Mouse (Mus musculus): ENCODE measurements at regions not wholly inside any gene's neighbourhood (a gene's known extent, or its start where the extent isn't known, plus 50 kb on each side); places are given as distances from the start of the nearest gene placed in this dataset.

DNA sequence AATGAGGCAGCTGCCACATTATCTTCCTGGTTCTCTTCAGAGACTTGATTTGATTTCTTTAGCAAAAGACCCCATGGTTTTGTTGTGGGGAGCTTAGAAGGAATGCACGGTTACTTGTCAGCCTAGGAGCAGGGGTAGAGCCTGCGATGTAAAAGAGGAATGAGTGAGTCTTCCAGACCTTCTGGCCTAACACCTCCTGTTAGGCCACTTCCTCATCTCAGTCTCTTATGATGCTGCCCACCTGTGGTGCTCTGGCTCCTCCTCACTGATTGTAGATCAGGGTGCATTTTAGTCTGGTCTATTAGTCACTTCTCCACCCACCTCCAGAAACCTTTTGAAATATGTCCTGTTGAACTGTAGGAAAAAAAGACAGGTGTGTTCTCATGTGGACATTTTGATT lies 113.3 kb upstream of the Prdm1 start:
- DNase-seq (ENCODE audit: low spot score): no peak

DNA sequence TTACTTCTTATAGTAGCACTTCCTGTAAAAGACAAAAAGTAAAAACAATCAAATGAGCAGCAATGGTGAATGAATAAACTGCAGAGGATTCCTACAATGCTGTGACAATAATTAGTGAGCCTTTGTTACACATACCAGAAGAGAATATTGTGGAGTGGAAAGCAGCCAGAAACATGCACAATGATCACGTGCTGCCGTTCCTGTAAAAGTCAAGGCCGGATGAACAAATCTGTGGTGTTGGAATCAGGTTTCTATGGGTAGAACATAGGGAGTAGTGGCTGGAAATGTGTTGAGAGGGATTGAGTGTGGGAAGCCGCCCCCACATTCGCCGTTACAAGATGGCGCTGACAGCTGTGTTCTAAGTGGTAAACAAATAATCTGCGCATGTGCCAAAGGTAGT lies 112.3 kb upstream of the Prdm1 start:
- no peak for DNase-seq (ENCODE audit: low spot score)

DNA sequence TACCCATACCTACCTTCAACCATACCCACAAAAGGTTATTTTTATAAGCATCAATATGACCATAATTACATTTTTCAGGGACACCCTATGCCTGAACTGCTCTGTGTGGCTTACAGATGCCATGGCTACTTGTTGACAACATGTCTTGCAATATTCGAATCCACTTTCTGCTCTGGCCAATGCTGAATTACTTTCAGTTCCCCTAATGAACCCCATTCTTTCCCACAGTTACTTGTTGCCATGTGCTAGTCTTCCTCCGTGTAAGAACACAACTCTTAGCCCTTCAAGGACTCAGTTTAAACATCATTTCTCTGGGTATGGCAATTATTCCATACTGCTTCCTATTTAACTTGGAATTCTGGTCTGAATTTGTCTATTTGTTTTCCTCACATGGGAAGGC lies 110.4 kb upstream of the Prdm1 start:
- no peak for DNase-seq (ENCODE audit: low spot score)

DNA sequence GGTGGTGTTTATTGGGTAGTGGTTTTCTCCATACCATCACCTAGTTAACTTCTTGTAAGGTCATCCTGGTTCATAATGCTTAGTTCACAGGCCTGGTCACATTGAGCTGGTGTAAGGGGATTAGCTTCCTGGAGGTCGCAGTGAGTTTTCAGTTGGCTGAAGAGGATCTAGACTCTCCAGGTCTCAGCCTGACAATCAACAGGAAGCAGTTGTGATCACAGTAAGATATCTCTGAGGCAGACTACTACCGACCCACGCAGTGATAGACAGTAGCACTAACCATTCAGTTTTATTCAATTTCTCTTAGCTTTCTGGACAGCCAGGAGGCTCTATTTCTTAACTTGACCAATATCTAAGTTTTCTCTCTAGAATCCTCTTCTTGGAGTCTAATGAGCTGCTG lies 108.5 kb upstream of the Prdm1 start:
- no peak for DNase-seq (ENCODE audit: low spot score)

DNA sequence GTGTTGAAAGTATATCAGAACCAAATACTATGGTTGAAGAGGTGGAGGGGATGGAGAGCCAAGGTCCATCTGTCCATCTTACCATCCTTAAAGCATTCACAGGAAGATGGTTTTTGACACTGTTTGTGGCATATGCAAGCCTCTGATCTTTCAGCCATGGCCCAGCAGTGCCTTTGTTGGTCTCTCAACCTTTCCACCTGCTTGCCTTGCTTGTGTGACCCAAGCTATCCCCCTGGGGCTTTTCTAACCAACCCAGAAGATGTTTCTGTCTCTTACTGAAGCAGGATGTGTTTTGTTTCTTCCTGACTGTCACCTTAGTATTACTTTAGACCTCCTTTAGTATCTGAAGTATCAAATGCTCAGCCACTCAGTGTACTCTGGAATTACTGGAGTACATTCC lies 107.8 kb upstream of the Prdm1 start:
- no peak for DNase-seq (ENCODE audit: low spot score)

DNA sequence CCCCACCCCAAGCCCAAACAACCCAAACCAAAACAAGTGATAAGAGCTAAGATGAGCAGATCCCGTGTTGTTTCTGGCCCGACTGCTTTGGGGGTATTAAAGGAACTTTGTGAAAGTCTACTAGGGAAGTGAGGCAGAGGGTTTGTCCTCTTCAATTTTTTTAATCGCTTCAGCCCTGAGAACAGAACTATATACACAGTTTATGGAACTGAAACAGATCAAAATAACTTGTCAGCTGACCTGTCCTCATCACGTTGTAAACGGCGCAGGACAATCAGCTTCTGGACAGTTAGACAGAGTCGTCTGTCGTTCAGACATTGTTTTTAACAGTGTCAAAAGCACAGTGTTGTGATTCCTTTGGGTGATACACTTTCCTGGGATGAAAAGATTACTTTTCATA lies 103.3 kb upstream of the Prdm1 start:
- DNase-seq (ENCODE audit: low spot score): no peak

DNA sequence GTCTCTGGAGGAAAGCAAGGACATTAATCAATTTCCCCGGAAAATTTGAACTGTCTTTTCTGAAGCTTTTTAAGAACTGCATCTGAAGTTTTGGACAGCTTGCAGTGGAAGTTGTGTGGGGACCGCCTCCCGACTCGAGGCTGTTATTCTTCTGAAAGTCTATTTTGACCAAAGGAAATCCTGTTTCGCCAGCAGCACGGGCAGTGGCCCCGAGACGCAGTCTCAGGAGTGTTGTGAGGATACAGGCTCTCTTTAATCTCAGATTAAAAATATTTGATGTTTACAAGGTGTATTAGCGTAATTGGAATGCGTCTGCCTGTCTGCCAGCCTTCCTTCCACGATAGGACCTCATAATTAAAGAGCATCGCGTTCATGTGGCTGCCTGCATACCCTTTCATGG lies 102.2 kb upstream of the Prdm1 start:
- no peak for DNase-seq (ENCODE audit: low spot score)

DNA sequence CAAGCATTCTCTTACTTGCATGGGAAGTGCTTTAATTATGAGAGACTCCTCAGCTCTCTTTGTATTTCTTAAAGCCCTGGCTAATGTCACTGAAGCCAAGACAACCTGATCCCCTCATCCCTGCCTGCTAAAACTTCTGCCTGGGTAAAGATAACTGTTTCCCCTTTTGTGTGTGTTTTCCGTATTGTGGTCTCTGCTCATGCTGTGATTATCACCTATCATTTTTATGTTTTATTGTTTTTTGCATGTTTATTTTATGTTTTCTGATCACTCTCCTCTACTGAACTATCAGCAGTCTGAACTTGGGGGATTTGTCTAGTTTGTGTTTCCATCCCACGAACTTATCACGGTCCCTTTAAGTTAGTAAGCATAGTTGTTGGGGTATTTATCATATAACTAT lies 100.1 kb upstream of the Prdm1 start:
- DNase-seq (ENCODE audit: low spot score): no peak

DNA sequence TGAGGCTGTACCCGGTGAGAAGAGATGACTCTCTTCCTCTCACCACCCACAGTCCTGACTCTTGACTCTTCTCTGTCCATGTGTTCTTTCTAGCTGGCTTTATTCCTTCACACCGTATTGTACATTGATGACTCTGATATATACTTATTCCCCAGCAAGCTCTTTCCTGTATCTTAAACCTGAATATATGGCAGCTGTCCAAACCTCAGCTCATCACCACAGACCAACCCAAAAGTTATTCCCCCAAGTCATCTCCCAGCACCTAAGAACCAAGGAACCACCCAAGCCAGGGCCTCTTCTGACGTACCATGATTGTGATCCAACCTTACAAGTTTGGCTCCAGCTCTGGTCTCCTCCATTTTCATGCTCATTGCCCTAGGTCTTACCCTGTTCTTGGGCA lies 99.1 kb upstream of the Prdm1 start:
- no peak for DNase-seq (ENCODE audit: low spot score)

DNA sequence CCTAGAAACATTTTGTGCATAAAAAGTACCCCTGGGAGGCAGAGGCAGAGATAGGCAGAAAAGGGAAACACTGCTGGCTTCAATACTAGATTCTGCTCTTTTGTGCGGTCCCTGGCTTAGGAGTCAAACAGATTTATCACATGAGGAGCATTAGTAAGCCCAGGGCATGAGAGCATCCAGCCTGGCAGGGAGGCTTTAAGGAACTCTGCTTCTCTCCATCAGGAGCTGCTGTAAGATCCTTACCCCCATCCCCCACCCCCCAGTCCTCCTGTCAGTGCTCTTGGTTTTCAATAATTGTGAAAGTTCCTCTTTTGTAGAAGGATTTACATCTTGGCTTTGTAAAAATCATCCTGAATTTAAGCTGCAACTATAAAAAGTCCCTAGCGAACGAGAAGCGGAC lies 97.2 kb upstream of the Prdm1 start:
- no peak for DNase-seq (ENCODE audit: low spot score)

DNA sequence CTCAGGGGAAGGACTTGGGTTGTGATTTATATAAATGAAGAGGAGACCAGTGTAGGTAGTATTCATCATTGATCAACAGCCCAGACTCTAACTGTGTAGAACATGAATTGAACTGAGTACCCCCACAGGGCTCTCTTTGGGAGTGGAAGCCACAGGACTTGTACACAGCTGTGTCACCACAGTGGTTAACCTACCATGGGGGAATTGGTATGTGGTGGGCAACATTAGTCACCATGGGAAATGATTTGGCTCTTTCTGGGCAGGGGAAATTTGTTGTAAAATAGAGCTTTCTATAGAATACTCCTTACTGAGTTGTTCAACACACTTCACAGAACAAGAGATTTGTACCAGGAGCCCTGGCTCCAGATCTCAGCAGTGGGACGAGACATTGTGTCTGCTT lies 87.3 kb upstream of the Prdm1 start:
- no peak for DNase-seq (ENCODE audit: low spot score)

DNA sequence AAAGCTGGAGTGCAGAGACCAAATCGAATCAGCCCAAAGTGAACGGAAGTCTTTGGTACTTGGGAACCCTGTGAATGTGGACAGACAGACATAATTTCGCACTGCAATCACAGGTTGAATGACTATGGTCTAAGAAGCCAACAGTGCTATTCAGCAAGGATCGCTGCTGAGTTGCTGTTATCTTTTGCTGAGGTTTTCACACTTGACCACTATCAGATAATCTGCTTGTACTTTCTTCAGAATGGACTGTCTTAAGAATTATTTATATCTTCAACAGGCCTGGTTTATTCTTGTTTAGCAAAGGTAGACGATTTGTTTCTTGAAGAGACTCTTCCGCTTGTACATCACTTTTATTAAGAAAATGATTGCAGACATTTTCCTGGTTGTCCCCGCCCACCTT lies 84.3 kb upstream of the Prdm1 start:
- no peak for DNase-seq (ENCODE audit: low spot score)

DNA sequence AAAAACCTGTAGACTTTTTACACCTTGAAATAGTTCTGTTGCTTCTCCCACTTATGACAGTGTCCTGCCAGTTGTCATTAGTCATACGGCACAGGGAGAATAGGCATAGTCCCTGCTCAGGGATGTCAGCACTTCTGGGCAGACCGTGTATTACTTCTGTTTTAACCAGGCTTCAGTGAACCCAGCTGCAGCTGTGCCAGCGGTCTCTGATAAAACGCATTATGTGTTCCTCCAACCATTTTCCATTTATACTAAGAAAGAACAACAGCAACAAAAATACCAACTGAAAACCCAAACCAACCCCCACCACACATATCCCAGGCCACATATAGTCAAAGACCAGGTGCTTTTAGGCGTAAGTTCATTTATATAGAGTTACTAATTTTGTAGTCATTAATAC lies 83.1 kb upstream of the Prdm1 start:
- DNase-seq (ENCODE audit: low spot score): no peak

DNA sequence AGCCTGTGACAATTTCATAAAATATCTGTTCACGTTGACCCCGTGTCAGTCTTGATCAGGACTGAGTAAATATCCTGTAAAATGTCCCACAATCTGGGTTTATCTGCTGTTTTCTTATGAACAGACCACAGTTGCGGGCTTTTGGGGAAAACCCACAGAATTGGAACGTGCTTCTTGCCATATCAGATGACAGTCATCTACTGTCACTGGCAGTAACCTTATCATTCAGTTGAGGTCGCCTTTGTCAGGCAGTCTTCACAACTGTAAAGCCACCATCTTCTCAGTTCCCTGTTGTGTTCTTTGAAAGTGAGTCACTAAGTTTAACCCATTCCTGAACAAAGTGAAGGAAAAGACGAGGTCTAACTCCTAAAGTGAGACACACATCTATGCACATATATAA lies 80.9 kb upstream of the Prdm1 start:
- no peak for DNase-seq (ENCODE audit: low spot score)

DNA sequence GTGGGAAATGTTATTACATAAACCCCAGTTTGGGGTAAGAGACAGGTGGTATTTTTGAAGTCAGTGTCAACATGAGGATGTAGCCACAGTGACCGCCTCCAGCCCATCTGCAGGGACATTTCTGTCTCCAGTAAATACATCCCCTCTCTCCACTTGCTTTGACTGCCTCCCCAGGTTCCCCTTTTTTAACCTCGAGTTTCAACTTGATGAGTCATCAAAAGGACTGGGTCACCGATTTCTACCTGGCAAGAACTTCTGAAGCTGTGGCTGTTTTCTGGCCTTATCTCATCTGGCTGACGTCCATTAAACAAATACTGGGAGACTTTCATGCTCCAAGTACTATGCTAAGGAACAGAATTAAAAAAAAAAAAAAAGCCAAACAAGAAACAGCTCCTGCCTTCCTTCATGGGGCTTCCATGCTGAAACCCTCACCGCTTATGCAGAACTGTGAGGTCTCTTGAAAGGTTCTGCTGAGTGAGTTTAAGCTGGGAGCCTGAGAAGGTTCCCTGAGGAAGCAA lies 79.1 kb upstream of the Prdm1 start:
- DNase-seq (ENCODE audit: low spot score): peak; percentile 6

DNA sequence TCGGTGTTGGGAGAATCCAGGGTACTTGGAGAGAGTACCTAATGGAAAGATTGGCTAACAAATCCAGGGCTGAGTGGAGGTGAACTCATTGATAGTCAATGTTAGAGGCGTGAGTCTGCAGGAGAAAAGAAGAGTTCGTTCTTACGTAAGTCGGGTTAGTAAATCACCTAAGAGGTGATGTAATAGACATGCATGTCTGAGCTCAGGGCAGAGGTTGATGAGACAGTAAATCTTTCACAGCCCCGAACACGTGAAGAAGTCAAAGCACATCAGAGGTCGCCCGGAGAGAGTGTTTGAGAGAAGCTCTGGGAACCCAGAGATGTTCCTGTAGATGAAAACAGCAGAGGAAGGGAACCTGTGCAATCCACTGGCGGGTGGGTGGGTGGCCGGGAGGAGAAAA lies 76.2 kb upstream of the Prdm1 start:
- no peak for DNase-seq (ENCODE audit: low spot score)

DNA sequence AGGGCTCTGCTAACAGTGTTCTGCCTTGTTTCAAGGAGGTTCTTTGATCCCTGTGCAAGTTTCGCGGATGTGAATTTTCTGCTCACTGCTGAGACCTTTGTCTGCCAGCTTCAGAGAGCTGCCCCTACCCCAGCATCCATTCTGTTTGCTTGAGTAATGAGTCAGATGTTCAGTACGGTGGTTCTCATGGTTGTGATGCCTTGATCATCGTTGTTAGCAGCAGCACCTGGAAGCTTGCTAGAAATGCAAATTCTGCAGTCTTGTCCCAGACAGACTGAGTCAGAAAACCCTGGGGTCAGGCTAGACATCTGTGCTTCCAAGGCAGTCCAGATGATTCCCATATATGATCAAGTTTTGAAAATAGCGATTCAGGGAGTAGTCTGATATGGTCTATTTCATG lies 75.2 kb upstream of the Prdm1 start:
- DNase-seq (ENCODE audit: low spot score): no peak

DNA sequence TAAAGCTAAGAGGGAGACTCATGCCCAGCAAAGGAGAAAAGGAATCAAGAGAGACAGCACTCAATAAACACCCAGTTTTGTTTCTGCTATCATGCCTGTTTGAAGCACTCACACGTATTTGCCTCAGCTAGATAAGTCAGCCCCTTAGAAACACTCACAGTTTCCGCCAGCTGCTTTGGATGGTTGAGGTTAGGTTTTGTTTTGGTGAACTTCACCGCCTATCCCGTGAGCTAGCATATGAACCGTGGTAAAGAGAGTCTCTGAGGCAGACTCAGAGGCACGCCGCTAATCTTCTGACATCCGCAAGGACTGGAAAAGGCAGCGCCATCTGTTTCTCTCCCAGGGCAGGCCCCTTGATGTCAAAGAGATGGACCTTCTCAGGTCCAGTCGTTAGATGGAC lies 73.2 kb upstream of the Prdm1 start:
- DNase-seq (ENCODE audit: low spot score): no peak

DNA sequence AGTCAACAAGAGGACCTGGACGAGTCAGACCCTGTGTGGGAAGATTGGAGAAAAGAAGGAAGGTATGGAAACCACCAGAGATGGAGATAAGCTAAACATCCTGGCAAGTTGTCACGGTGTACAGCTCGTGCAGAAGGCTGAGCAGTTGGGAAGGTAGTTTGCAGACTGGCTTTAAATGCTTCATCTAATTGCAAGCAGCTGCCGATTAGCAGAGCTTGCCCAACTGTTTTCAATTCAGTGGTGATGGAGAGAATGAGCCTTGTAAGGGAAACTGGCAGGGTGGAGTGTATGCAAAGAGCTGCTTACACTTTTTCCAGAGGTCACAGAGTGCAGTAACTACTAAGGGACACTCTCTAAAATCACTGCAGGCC lies 71.6 kb upstream of the Prdm1 start:
- no peak for DNase-seq (ENCODE audit: low spot score)

DNA sequence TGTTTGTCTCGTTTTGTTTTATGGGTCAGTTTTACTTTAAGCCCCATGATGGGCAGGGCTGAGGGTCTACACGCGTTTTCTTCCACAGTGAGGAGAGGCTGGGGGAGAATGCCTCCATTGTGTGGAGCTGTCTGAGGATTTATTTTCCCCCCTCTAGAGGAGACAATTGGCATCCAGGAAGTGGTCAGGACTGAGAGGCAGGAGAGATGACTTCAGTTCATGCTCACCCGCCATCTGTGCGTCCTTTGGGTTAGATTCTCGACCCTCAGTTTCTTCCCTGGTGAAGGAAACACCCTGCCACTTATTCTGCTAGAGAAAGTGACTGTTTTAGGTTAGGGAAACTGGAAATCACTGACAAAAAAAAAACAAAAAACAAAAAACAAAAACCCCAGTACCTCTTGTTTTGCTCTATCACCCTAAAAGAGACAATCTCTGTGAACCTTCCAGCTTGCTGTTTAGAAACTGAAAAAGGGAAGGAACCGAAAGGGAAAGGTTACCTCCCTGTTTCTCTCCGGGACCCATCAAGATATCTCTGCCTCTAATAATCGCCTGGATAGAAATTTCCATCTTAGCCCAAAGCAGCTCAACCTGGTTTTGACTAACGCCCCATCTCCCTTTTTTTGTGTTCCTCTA lies 71.1 kb upstream of the Prdm1 start:
- no peak for DNase-seq (ENCODE audit: low spot score)

DNA sequence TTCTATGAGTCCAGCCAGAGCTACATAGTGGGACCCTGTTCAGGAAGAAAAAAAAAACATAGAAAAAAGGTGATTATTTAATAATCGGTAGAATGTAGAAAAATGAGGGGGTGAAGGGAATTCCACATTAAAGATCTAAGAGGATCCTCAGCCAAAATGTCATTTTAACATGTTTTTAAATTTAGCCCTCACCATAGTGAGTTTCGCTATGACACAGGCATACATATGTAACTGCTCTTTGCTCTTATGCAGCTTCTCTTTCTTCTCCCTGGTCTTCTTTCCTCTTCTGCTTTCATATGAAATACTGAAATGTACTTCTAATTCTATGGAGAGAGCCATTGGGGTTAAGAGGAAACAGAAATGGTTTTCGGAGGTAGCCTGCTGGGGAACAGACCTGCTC lies 70.3 kb upstream of the Prdm1 start:
- no peak for DNase-seq (ENCODE audit: low spot score)

DNA sequence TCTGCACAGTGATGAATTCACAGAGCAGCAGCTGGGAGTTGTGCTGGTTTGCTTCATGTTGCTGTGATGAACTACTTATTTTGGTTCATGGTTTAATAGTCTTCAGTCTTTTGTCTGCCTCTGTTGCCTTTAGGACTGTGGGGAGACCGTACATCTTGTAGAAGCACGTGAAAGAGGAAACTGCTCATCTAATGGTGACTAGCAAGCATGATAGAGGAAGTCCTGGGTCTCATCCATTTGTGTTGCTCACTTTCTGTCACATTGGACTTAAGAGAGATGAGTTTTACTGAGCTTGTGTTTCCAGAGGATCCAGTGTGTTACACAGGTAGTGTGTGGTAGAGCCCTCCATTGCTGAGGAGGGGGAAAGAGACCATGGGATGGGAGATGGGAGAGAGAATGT lies 67.6 kb upstream of the Prdm1 start:
- DNase-seq (ENCODE audit: low spot score): no peak

DNA sequence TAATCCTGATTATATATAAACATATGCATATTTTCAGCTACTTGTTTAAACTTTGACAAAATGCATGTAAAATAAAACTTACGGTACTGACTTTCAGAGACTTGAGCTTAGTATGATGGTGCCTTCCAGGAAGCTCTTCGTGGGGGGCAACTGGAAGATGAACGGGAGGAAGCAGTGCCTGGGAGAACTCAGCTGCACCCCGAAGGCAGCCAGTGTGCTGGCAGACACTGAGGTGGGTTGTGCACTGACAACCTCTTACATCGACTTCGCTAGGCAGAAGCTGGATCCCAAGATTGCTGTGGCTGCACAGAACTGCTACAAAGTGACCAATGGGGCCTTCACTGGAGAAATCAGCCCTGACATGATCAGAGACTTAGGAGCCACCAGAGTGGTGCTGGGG lies 61.5 kb upstream of the Prdm1 start:
- DNase-seq (ENCODE audit: low spot score): no peak

DNA sequence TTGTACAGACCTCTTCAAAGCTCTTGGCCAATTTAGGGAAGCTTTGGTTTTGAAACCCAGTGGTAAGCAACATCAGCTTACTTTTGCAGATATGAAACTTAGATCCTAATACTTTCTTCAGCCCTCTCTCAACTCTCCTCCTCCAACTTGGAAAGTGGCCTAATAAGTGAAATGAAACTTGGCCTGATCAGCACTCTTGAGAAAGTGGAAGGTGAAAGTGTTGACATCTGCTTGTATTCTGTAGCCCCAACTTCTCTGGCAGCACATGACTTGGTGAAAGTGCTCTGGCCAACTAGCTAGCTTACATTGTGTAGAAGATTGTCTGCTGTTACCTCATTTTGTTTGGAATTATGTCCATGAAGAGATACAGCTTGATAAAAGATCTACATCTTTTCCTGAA lies 61.1 kb upstream of the Prdm1 start:
- DNase-seq (ENCODE audit: low spot score): no peak

DNA sequence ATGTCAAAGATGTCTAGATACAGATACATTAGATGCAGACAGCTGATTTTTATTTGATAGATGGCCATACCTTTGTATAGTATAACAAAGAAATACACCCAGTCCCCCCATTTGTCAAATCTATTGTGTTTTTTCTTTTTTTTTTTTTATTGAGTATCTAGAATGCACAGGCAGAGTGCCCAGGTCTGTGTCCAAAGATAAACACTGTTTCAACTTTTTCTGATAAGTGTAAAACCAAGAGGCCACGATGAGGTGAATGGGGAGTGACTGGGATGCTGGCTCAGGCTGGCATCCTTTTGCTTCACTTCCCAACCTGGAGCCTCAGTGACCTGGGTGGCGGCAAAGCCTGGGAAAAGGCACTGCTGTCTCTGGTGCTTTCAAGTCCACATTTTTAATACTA lies 54.4 kb upstream of the Prdm1 start:
- no peak for DNase-seq (ENCODE audit: low spot score)

All from ovary, adult 18-20 months (tissue).